Mouse (Mus musculus) lung, postnatal 14 days (tissue): ENCODE measurements around the gene Bad.

Experiments used
- DNase-seq: peaks from one replicate; pipeline ENCODE4 v3.0.0; 2021

Bad gene

DNA sequence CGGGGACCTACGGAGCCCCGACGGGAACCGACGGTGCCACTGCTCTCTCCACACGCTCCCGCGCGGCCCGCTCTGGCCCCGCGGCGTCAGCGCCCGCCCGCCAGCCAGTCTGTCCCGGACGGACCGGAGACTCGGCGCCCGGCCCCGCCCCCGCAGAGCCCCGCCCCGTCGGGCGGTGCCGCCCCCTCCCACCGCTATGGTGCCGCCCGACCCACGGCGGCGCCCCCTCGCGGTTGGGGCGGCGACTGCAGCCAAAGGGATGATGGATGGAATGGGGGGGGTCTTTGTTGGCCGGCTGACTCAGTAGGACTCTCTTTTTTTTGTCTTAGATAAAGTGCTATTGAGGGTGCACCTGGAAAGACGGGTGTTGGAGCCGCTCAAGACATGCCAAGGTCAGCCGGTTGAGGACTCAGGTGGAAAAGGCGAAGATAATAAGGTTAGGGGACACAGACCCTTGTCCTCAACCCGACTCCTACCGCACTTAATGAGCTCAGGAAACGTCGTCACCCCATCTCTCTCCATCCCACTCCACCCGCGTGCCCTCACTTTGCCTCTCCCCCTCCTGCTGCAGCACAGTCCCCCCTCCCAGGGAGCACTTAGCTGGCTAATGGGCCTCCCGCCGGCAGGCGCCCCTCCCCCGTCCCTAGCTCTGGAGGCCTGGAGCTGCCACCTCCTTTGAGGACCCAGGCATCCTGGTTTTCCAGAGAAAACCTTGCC is 28.2 kb downstream of the Bad start:
- DNase-seq: peak; percentile 85

DNA sequence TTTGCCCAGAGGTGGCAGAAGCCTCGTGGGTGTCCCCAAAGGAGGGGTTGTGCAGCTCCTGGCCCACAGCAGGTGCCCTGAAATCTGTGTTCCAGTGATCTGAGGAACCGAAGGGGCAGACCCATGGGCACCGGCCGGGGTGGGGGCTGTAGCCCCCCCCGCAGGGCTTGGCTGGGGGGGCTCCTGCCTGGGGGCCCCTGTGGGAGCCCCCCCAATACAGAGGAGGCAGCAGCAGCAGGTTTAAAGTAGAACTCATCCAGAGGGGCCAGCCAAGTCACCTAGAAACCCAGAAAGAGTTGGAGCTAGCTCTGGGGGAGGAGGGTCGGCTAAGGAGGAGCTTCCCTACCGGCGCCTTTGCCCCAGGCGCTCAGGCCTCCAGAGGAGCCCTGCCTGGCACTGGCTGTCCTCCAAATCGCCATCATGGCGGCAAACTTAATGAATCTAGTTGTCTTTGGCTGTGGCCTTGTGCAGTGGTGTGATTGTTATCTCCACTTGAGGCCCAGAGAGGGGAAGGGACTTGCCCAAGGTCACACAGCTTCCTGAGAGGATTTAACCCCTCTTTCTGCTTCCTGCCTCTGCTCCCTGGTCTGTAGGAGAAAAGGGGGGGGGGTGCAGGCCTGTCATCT is 28.9 kb downstream of the Bad start:
- no peak for DNase-seq

DNA sequence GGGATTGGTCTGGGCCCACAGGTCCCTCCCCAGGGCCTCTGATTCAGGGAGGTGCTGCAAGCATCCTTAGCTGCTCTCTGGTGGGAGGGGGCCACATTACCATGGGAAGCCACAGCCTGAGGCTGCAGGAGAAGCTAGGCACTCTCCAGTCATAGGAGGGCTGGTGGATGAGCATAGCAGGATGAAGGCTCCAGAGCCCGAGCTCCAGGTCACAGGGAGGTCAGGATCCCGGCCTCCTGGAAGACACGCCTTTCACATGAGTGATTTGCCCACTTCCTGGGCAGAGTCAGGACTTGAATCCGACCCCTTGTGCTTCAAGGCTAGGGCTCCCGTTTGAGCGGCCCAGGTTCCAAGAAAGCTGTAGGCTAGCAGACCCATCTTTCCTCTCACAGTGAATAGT is 30.0 kb downstream of the Bad start:
- no peak for DNase-seq

DNA sequence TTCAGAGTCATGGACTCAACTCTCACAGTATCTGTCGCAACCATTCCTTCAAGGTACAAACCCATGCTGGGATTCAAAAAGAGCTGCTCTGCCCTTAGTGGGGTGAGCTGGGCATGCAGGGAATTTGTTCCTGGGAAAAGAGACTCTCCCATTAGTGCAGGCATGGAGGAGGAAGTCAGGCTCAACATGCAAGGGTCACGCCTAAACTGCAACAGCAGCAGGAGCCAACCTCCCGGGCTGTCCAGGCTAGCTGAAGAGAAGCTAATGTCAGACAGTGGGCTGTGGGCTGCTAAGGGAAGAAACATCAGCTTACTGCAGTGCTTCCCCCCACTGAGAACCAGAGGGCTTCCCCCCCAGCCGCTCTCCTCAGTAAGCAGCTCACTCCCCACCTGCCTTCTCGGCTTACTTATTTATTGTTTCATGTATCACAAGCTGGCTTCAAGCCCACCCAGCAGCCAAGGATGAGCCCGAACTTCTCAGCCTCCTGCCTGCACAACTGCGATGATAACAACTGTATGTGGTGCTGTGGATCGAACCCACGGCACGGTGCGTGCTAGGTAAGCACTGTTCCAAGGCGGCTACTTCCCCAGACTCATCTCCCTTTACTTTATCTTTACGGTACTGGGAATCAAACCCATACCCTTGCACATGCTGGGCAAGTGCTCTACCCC is 30.7 kb downstream of the Bad start:
- no peak for DNase-seq

DNA sequence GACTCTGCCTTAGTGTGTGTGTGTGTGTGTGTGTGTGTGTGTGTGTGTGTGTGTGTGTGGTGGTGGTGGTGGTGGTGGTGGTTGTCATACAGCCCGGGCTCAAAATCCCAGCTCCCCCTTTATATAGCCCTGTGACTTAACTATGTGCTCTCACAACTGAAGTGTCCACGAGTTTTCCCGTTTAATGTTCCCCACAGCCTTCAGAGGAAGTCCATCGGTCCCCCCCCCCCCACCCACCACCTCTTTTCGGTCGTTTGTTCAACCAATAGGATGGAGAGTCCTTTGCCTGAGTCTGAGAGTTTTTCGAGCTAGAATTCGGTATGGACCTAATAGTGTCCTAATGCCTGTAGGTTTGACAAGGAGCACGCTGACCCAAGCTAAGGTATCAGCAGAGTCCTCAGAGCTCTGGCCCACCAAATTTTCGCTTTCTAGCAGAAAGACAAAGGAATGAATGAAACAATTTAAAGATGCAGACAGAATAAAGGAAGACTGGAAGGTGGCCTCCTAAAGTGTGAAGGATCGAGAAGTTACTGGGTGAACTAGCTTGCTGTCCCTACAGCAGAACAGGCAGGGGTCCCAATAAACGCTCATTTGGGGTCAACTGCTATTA is 32.0 kb downstream of the Bad start:
- no peak for DNase-seq

DNA sequence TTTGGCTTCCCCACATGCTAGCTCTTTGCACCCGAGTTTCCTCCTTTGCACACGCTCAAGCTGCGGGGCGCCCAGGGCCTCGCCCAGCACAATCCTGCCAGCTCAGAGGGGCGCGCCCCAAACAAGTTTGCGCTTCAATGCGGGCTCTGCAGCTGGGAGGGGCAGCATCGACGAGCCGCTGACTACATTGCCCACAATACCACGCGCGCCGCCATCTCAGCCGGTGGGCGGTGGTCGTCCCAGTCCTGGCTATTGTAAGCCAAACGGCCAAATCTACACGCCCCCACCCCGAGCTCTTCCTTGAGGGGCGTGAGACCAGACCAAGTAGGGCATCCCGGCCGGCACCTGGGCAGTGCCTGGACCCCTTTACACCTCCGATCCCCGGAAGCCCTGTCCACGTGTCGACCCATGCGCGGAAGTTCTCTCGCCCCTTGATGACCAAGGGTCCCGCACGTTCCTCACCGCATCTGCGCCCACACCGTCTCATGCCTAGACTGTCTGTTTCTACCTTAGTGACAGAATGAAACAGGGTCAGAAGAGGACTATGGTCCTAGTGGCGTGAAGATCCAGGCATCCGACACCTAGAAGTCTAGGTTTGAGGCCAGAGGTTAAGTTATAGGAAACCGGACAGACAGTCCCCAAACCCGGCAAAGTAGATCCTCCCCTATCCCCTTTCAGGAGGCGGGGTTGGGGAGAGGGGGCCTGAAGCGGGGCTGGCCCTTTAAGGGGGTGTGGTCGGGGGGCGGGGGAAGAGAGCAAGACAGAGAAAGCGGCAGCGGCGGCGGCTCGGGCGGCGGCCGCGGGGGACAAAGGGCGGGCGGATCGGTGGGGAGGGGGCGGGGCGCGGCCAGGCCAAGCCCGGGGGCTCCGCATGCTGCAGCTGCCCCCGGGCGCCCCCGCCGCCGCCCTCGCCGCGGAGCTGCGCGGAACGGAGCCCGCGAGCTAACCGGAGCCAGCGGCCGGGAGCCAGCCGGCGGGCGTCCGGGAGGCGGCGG is 32.8 kb downstream of the Bad start, which contains the start of gene Ppp1r14b:
TSS of gene Ppp1r14b (plus strand) at position 758 of the 995 bp plus-strand sequence.
- peak; percentile 80 for DNase-seq

DNA sequence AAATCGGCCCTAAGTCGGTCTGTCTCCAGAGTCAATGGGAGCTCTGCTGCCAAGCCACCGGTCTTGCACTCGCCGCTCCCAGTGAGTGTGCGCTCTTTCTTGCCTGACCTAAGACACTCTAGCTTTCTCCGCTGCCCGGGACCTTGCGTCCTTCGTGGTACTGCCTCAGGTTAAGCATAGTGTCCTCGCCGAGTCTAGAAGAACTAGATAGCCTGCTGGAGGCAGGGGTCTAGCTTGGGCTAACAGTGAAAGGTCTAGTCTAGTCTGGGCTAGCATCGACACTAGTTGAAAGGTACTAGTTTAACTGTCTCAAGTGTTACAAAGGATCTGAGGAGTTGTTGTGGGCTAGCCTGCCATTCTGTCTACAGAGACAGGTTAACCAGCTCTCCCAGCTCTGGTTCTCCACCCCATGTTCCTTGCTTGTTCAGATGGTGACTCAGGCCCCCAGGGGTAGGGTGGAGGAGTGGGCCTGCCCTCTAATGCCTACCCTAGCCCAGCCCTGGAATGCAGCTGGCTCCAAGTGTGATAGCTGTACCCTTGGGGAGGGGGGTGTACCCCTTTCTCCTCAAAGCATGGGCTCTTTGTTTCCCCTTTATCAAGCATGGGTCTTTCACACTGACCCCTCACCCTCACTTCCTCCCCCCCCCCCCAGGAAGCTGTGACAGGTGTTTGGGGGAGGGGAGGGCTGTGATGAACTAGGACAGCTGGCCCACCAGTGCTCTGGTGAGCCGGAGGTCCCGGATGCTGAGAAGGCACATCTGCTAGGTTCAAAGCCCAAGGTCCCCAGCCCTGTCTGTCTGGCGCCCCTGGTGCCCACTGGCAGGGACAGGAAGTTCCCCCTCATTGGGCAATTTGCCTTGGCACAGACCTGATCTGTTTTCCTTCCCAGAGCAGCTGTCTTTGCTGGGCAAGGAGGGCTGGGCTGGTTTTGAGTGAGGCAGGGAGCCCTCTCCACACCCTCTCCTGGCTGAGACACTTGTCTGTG is 34.2 kb downstream of the Bad start, which contains the start of gene Plcb3:
TSS of gene Plcb3 (minus strand) at position 934 of the 985 bp plus-strand sequence.
- DNase-seq: peak; percentile 66

DNA sequence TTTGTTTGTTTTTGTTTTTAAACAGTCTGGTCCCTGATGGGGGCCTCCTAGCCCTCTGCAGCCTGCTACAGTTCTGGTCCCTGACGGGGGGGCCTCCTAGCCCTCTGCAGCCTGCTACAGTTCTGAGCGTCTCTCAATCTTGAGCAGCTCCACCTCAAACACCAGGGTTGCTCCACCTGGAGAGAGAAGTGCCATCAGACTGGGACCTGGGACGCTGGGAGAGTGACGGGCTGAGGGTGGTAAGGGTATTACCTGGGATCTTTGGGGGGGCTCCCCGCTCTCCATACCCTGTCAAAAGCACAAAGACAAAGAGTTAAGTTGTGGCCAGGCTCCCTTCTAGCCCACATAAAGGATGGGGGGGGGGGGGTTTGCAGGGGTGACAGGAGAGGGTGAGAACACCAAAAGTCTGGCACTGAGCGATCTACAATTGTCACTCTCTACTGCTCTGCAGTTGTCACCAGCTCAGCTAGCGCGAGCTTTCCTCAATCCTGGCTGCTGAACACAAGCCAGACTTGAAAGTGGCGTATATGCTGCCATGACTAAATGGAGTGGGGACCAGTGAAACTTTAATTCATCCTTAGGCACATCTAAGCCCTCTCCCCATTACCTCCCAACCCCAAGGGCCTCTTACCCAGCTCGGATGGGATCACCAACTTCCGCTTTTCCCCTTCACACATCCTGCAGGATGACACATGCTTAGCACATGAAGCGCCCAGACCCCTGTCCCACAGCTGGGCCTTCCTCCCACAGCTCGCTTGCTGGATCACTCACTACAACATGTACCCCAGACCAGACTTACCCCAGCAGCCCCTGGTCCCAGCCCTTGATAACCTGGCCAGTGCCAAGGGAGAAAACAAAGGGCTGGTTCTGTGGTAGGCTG is 36.3 kb downstream of the Bad start:
- no peak for DNase-seq

DNA sequence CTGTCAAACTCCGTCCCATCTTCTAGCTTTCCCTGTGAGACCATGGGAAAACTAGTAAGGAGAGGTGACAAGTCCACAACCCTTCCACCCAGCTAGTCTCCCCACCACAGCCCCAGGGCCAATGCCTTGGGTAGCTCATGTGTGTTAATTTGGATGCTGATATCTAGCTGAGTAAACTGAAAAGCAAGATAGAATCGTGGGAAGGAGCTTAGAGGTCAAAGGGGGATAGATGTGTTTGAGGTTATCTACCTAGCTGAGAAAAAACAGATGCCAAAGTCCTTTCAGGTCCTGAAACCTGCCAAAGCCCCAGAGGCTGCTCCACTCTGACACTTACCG is 36.9 kb downstream of the Bad start:
- DNase-seq: no peak

DNA sequence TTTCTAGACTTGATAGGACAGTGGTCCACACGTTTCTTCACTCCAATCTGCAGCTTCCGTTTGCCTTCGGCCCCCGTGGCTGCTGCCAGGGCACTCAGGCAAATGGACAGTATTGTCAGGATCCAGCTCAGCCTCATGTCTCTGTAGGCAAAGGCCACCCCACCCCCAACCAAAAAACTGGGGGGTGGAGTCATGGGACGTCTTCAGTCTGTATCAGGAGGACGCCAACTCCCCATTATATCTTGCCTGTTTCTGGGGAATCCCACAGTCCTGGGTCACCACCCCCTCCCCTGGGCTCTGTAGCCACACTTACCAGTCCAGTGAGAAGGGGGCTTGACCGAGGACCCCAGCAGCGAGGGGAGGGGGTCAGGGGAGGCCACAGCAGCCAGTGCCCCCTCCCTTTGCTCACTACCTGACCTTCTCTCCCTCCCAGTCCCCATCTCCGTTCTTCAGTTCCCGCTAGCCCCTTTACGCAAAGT is 37.4 kb downstream of the Bad start:
- no peak for DNase-seq

DNA sequence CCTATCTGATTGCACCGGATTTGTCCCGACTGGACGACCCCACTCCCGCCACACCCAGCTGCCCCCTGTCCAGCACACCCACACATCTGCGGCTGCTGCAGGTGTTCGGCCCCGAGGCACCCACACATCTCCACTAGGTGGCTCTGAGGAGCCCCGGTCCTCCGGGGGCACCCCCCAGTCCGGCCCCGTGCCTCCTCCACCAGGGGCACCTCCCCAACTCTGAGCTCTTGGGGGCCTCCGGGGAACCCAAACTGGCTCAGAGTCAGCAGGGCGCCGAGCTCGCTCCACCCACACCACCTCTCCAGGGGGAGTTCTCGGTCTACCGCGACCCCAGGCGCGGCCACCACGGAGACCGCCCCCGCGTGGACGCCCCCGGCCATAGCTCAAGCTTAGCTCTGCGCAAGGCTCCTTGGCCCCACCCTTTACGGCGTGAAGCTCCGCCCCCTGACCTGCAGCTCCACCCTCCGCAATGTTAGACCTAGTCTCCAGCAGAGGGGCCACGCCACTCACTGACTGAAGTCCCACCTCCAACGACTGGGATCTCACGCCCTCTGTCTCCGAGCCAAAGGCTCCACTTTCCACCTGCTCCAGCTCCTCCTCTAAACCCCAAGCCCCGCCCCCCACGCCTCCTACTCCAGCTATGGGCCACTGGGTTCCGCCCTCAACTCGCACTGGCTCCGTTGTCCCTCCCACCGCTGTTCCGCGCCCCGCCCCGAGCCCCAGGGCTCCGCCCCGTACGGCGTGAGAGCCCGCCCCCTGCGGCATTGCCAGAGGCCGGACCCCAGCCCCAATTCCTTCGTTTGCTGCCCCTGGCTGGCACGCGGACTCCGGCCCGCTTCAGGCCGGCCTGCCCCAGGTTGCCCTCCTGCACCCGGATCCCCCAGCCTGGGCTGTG is 38.1 kb downstream of the Bad start:
- peak; percentile 100 for DNase-seq

DNA sequence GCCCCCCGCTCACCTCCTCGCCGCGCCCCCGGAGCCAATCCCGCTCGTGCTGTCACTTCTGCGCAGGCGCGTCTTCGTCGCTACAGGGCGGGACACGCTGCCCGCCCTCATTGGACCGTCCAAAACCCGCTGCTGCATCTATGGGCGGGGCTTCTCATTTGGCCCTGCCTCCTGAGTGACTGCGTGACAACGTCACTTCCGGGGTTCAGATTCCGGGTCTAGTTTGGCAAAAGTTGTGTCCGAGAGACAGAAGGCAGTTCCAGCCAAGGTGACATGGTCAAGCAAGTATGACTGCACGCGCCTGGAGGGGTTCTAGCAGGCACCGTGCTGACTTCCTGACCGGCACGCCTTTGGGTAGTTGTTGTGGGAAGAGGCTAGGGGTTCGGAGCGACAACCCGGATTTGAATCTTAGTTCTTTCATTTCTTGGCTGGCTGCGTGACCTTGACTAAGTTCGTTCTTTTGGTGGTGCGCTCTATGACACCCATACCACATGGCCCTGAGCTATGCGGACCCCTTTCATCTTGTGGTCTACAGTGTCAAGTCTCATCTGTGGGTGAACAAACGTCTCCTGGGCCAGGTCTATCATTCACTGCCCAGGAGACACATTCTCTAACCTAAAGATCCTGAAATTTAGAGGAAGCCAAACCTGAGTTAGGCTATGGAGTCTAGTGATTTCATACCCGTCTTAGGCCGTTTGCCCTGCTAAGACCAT is 38.9 kb downstream of the Bad start, which contains the start of gene Fkbp2:
TSS of gene Fkbp2 (minus strand) at position 121 of the 713 bp plus-strand sequence.
- peak; percentile 99 for DNase-seq

DNA sequence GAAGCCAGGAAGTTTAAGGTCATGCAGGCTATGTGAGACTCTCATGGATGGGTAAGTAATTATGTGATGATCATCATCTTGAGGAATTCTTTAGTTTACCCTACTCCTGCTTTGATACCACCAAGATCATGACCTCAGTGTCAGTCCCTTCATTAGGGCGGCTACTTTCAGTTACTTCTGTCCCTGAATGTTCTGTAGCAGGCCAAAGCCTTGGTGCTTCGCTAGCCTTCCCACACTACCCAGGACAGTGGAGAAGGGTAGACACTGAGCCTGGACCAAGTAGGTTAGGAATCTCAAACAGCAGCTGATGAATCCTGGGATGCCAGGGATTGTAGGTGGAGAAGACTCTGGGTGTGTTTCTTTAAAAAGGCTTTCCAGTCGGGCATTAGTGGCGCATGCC is 39.8 kb downstream of the Bad start:
- no peak for DNase-seq

DNA sequence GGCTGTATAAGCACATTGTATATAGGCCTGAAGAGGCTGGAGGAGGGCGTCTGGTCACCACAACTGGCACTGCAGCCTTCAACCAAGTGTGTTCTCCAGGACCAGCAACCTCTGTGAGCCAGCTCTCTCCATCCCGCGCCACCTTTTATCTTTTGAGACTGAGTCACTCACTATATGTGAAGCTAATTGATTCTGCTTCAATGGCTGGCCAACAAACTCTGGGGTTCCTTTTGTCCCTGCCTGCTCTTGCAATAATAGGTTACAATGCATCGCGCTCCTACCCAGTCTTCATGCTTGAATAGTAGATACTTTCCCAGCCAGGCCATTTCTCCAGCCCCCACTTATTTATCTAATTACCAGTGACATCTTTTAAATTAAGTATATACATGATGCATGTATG is 42.0 kb downstream of the Bad start:
- DNase-seq: no peak

DNA sequence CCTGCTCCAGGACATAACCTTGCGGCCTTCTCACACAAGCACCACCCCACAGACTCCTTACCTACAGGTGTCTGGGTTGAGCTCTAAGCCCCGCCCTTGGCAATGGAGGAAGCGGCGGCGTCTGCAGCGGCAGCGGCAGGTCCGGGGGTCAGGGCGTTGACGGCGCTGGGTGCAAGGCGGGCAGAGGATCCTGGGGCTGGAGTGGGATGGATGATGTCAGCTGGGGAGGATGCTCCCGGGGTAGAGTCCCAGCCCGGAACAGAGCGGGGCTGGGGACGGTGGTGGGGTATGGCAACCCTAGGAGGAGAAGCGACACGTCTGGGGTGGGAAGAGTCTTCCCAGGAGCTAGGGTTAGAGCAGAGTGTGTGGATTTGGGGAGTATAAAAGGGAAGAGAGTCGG is 43.6 kb downstream of the Bad start:
- no peak for DNase-seq

DNA sequence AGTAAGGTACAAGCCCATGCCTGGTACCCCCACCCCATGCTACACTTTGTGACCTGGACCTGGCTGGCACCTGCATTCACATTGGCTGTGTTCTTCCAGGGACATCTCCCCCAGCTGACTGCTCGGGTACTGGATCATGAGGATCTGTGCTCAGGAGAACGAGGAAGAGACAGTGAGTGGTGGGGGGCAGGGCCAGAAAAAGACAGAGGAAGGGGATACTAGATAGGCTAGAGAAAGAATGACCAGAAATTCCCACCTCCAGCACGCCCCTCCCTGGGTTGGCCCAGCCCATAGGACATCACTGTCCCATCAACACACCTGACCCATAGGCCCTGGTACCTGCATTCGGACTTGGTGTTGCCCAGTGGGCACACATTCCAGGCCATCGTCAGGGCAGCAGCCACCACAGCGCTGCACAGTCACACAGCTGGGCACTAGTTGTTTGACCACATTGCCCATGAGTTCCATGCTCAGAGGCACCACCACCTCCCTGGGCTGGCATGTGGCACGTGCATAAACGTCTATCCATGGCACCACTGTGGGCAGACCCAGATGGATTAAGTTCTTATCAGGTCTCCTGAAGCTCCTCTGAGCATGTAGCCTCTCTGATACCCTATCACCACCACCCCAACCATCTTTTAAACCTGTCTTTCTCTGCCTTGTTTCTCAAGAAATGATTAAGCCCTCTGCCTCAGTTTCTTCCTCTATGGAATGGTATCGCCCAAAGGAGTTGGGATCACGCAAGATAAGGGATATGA is 44.5 kb downstream of the Bad start:
- DNase-seq: no peak
